Mouse (Mus musculus) lung, embryonic 14.5 days (tissue): ENCODE data around the gene Mogs. TPM values are rescaled to one million over a fixed set of nuclear protein-coding genes. Genes with fewer than 3 reads are reported as not detected.

Source experiments
- ATAC-seq: fragments of 200-750 bp; cut with Nextera tagmentation; 2 replicates; pipeline ENCODE4 v1.8.0; 2017; ENCODE audit warnings: mild to moderate bottlenecking, moderate TSS enrichment, moderate library complexity; ENCODE audit not compliant: insufficient read depth
- DNase-seq: peaks from one replicate; pipeline ENCODE4 v3.0.0-alpha.2; 2015
- H3K27ac ChIP-seq: fragments of 300-500 bp; sonication (generic); 2 replicates; pipeline ENCODE4 v1.5.1; 2014; ENCODE audit warnings: low read depth, mild to moderate bottlenecking, moderate library complexity
- H3K27me3 ChIP-seq: fragments of 300-500 bp; sonication (generic); 2 replicates; pipeline ENCODE4 v1.6.1; 2014; ENCODE audit warnings: low read length, control low read depth; ENCODE audit not compliant: insufficient read depth
- H3K36me3 ChIP-seq: fragments of 300-500 bp; sonication (generic); 2 replicates; pipeline ENCODE4 v1.6.1; 2014; ENCODE audit warnings: control low read depth; ENCODE audit not compliant: insufficient read depth
- H3K4me1 ChIP-seq: fragments of 300-500 bp; sonication (generic); 2 replicates; pipeline ENCODE4 v1.6.1; 2014; ENCODE audit warnings: antibody characterized with exemption, control low read depth; ENCODE audit not compliant: insufficient read depth
- H3K4me2 ChIP-seq: fragments of 300-500 bp; sonication (generic); 2 replicates; pipeline ENCODE4 v1.6.1; 2014; ENCODE audit warnings: mild to moderate bottlenecking
- H3K4me3 ChIP-seq: fragments of 300-500 bp; sonication (generic); 2 replicates; pipeline ENCODE4 v1.5.1; 2014; ENCODE audit warnings: low read depth, low read length
- H3K9ac ChIP-seq: fragments of 300-500 bp; sonication (generic); 2 replicates; pipeline ENCODE4 v1.6.1; 2014
- H3K9me3 ChIP-seq: fragments of 300-500 bp; sonication (generic); 2 replicates; pipeline ENCODE4 v1.6.1; 2016; ENCODE audit warnings: low read depth, low read length, control low read depth
- CTCF ChIP-seq: IDR thresholded peaks from 2 replicates; pipeline ENCODE4 v1.5.1; 2016; ENCODE audit warnings: antibody characterized with exemption, low read depth
- WGBS: fragments of 180-500 bp; shearing (Covaris S2); extraction: QIAGEN DNeasy Blood & Tissue Kit; methylation state at CpG from one replicate; pipeline ENCODE4 v1.1.7; 2014; 5-methylcytosine and 5-hydroxymethylcytosine counted together
- polyA plus RNA-seq: library from polyadenylated mRNA; unstranded; fragments of >200 nt; fragmentation: Nextera tagmentation; extraction: Ambion mirVana; gene quantifications from 2 replicates; pipeline ENCODE4 v1.2.1, GENCODE M21; 2014

Gene Mogs
- polyA plus RNA-seq, 1 experiment from 2014 or later = 66.6 TPM

- Histone ChIP-seq H3K9ac (no peak overlapping the region), H3K9me3 (no peaks in the 10 kb centered on the region), H3K27ac (no peak overlapping the region), H3K27me3 (no peaks in the 10 kb centered on the region), H3K4me1 (peaks cover 10% of the 10 kb centered on the region), H3K4me3 (peak overlapping the region; percentile 89; the same call in 1 of the 2 replicates), H3K36me3 (peaks cover 31% of the 10 kb centered on the region), H3K4me2 (peak overlapping the region; percentile 91)
- WGBS = 78% methylated on average over 4 of the region's 4 CpGs
- DNase-seq (no peak), ATAC-seq (no peak)
- TF ChIP-seq CTCF = no peak
Observed at GRCm38 (mm10) chr6:83117165-83117438, 1.8 kb downstream of the Mogs start.

GRCm38 (mm10) chr6:83117616-83118015 lies 2.3 kb downstream of the Mogs start:
- no peak for DNase-seq
- H3K4me1 ChIP-seq = peaks cover 10% of the 10 kb centered on the region
- 87% methylated on average over 13 of the region's 13 CpGs for WGBS
- H3K9ac ChIP-seq = no peak overlapping the region
- H3K4me2 ChIP-seq = no peak overlapping the region
- H3K27me3 ChIP-seq = no peaks in the 10 kb centered on the region
- no peak for ATAC-seq
- peaks cover 31% of the 10 kb centered on the region for H3K36me3 ChIP-seq
- H3K27ac ChIP-seq = no peak overlapping the region
- no peak overlapping the region for H3K4me3 ChIP-seq
- no peak for TF ChIP-seq CTCF
- no peaks in the 10 kb centered on the region for H3K9me3 ChIP-seq

- Histone ChIP-seq H3K9ac (no peak overlapping the region), H3K27ac (no peak overlapping the region), H3K4me1 (peaks cover 13% of the 10 kb centered on the region), H3K36me3 (peaks cover 31% of the 10 kb centered on the region), H3K27me3 (no peaks in the 10 kb centered on the region), H3K4me2 (no peak overlapping the region), H3K4me3 (no peak overlapping the region), H3K9me3 (no peaks in the 10 kb centered on the region)
- ATAC-seq = no peak
- WGBS = 75% methylated on average over 11 of the region's 11 CpGs
- DNase-seq = no peak
- TF ChIP-seq CTCF = no peak
Observed at GRCm38 (mm10) chr6:83118369-83118768, 3.1 kb downstream of the Mogs start.

GRCm38 (mm10) chr6:83118825-83119733 lies 3.8 kb downstream of the Mogs start:
- TF ChIP-seq CTCF = no peak
- H3K27me3 ChIP-seq = no peaks in the 10 kb centered on the region
- DNase-seq = no peak
- 78% methylated on average over 14 of the region's 14 CpGs for WGBS
- ATAC-seq = no peak
- H3K9me3 ChIP-seq = no peaks in the 10 kb centered on the region
- H3K4me1 ChIP-seq = peaks cover 13% of the 10 kb centered on the region
- H3K9ac ChIP-seq = 0 out of 2 replicates have a peak overlapping the region, but pooled peaks have one; percentile 6
- H3K4me3 ChIP-seq = no peak overlapping the region
- peaks cover 34% of the 10 kb centered on the region for H3K36me3 ChIP-seq
- H3K27ac ChIP-seq = no peak overlapping the region
- H3K4me2 ChIP-seq = peak overlapping the region; percentile 98; the same call in 1 of the 2 replicates

GRCm38 (mm10) chr6:83119734-83120051 lies 4.4 kb downstream of the Mogs start:
- no peak for DNase-seq
- H3K4me2 ChIP-seq = peak overlapping the region; percentile 98
- 76% methylated on average over 7 of the region's 7 CpGs for WGBS
- TF ChIP-seq CTCF = no peak
- H3K27ac ChIP-seq = no peak overlapping the region
- no peaks in the 10 kb centered on the region for H3K9me3 ChIP-seq
- no peaks in the 10 kb centered on the region for H3K27me3 ChIP-seq
- peaks cover 34% of the 10 kb centered on the region for H3K36me3 ChIP-seq
- H3K9ac ChIP-seq = peak overlapping the region; percentile 66; the same call in 1 of the 2 replicates
- ATAC-seq = no peak
- H3K4me3 ChIP-seq = peak overlapping the region; percentile 79
- H3K4me1 ChIP-seq = peaks cover 17% of the 10 kb centered on the region

GRCm38 (mm10) chr6:83120930-83121862 lies 5.9 kb downstream of the Mogs start, which contains the start of gene Wbp1:
TSS of gene Wbp1 (minus strand) at chr6:83121559.
- ATAC-seq = peak; percentile 92

More at GRCm38 (mm10) chr6:83120930-83121862, 5.9 kb downstream of the Mogs start, which contains the start of gene Wbp1:
- no peaks in the 10 kb centered on the region for H3K9me3 ChIP-seq
- no peak for TF ChIP-seq CTCF
- under 1% methylated on average over 38 of the region's 38 CpGs for WGBS
- H3K27me3 ChIP-seq = no peaks in the 10 kb centered on the region
- DNase-seq = peak; percentile 98
- H3K4me3 ChIP-seq = peak within 1 kb of the TSS; percentile 79
- peak within 1 kb of the TSS; percentile 98 for H3K4me2 ChIP-seq
- peak within 1 kb of the TSS; percentile 98 for H3K27ac ChIP-seq
- H3K36me3 ChIP-seq = peaks cover 34% of the 10 kb centered on the region
- peaks cover 18% of the 10 kb centered on the region for H3K4me1 ChIP-seq
- peak within 1 kb of the TSS; percentile 88 for H3K9ac ChIP-seq
